Mouse (Mus musculus) ovary, adult 18-20 months (tissue): ENCODE results near the gene Epc2.

Experiments
- DNase-seq: peaks from one replicate; pipeline ENCODE4 v3.0.0; 2022; ENCODE audit warnings: low spot score, mixed read lengths

The Epc2 gene

DNA sequence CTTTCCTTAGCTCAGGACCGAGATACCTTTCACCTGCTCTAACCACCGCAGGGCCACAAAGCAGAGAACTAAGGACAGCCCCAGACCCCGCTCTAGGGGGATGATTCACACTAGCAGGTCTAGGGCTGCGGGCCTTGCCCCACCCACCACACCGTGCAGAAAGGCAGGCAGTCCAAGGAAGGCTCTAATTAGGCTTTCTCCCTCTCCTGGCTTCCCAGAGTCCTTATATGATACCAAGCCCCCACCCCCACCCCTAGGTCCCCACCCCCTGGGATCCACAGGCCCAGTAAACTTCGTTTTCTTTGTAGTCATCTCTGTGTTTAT lies 119.5 kb downstream of the Epc2 start:
- DNase-seq: no peak

DNA sequence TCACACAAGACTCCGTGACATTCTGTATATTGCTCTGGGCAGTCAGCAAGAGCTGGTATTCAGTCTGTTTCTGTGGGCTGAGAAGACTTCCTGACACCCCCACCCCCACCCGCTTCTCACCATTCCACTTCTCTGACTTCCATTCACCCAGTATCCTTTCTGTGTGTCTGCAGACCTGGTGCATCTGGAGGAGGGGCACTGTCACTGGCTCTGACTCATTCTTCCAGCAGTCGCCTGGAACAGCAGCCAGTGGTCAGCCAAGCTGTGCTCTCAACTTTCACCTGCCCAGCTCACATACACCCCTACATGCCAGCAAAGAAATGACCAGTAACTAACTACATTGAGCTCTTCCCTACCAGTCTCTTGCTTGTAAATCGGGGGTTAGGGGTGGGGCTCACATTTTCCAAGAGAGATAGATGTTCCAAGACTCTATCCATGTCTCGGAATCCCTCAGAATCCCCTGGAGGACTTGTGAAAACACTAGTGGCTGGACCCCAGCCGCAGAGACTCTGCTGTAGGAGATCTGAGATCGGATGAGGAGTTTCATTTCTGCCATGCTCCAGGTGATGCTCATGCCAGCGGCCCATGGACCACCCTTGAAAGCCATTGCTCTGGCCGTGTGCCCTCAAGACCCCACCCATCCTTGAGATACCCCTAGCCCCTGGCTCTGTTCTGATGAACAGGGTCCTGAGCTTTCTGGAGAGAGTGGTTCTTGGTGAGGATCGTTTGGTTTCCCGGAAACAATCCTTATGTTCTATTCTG lies 120.1 kb downstream of the Epc2 start:
- no peak for DNase-seq

DNA sequence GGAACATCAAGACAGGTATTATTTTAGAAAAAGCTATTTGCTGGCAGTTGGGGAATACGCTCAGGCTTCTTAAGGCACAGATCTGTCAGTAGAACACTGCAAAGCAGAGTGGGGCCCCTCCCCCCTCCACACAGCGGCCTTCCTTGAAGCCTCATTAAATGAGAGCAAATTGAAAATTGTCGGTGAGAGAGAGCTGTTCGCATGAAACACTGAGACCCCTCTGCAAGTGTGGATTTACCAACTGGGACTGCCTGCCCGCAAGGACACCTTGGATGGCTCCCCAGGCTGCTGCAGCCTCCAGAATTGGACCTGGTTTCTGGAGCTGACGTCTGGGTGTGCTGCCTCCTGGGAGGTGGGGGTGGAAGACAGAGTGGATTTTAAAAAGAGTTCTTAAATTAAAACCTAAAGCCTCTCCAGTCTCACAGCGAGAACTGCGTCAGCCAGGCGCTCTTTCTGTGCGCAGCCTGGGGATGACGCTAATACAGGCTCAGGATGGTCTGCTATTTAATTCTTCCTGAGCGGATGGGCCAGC lies 120.9 kb downstream of the Epc2 start:
- DNase-seq: no peak

DNA sequence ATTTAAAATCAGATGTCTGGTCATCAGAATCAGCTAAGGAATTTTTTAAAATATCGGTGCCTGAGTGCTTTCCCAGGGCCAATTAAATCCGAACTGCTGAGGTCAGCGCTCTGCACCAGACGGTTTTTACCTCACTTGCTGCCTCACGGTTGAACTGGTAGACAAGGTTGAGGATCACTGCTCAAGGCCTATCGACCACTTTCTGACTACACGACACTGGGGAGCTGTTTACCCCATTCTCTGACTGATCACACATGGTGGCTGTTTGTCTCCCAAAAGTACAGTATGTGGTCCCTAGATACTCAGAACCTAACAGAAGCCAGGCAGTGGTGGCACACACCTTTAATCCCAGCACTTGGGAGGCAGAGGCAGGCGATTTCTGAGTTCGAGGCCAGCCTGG lies 121.4 kb downstream of the Epc2 start:
- DNase-seq: no peak

DNA sequence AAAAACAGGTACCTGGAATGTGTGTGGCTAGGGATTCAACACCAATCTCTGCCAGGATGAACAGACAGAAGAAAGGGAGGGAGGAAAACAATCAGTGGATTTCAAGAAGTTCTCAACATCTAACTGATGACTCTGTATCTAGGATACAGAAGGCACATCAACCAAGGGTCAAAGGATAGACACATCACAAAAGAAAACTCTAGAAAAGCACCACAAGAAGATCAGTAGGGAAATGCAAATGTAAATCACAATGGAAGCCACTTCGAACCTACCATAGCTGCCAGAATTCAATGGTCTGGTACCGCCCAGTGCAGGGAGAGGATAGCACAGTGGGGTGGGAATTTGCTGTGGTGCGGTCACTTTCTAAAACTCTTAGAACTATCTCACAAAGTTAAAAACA lies 122.0 kb downstream of the Epc2 start:
- DNase-seq: no peak

DNA sequence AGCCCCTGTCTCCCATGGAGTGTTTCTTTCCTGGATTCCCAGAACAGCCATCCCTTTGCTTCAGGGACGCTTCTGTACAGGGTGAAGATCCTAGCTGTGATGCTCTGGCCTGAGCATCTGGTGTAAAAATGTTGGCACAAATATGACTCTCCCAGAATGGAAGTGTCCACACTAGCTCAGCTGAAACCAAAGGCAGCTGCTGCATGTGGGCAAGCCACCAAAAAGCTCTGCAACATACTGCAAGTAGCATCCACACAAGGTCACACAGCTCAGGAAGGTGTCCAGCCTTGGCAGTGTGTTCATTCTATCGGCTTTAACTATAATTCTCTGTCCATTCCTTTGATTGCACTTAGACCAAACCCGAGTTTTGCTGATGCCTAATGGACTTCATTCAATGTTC lies 129.3 kb downstream of the Epc2 start:
- DNase-seq: no peak

DNA sequence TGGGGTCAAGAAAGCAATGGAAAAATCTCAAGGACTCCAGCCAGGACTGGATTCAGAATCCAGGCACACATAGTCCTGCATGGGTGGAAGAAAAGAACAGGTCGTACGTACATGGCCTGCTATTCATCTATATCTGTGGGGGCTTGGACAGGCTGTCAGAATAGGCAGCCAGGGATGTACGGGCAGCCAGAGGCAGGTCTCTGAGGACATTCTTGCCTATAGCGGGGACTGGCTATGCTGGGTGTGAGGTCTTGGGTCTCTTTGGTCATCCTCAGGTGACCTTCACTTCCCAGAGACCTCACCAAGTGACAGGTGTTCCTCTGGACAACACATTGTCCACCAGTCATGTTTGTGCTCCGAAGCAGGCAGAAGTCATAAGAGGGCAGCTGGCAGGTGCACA lies 131.3 kb downstream of the Epc2 start:
- no peak for DNase-seq

DNA sequence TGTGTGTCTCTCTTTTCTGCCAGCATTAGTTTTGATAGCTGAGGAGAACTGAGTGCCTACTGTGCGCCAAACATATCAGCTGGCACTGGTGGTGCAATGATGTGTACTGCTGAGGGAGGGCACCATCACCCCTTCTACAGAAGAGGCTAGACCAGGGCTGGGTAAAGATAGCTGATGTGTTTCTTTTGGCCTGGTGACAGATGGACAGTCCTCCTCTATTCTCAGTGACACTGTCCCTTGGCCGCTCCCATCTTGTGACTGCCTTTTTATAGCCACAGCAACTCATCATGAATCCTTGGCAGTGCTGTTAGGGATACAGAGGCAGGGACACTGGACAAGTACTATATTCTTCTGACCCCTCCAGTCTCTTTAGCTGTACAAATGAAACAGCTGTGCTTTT lies 132.0 kb downstream of the Epc2 start:
- no peak for DNase-seq

DNA sequence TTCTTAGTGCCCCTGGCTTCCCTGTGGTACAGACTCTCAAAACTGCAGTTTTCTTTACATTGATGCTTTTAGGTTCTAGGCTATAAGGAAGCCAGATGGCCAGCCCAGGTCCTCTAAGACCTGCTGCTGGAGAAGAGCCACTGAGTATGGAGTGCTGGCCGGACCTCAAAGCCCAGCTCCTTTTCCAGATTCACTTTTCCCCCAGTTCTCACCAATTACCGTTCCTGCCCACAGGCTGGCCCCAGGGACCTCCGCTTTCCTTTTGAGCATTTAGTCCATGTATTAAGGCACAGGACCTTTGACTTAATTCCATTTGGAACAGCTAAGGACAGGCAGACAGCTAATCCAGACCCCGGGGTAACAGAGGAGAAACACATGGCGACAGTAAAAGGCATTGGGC lies 139.2 kb downstream of the Epc2 start:
- DNase-seq: no peak

DNA sequence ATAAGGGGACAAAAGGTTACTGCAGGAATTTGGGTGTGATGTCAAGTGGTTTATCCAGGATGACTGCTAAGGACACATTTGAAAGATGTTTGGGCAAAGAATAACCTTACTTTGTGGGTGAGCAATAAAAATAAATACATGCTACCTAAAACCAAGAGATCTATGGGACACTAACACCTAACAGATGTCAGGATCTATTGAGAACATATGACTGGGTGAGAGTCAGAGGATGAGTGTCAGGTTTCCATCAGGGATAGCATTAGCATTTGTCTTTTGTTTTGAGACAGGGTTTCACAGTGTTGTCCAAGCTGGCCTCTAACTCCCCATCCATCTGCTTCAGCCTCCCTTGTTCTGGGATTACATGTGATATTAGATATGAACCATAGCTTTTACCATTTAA lies 141.6 kb downstream of the Epc2 start:
- no peak for DNase-seq

DNA sequence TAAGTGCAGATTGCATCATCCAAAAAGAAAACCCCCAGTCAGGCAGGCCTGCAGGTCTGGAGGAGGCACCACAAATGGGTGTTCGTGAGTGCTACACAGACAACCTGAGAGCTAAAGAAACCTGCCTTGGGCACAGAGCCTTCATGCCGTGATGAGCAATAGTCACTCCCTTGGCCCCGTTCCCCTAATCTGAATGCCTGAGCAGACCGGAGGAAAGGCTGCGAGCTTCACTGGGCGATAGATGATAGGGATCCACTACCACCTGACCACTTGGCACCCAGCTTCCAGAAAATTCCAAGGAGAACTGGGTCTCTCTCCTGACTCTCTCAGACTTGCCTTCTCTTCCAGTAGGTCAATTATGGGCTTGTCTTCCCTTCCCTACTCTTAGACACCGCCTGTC lies 143.6 kb downstream of the Epc2 start:
- no peak for DNase-seq

DNA sequence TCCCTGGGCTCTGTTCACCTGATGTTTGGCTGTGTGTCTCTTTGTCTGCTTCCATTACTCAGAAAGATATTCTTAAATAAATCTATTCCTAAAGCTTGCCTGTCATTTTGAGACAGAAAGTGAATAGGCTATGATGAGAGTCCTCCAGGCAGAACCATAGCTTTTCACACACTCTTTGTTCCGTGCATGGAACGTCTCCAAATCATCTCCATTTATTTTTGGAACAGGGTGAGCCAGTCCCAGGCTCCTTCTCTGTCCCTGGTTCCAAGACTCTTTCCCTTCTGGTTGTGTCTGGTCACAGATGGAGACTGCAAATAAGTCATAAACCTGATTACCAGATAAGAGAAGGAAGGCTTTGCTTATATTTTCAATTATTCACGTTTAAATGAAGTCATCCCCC lies 145.0 kb downstream of the Epc2 start:
- no peak for DNase-seq

DNA sequence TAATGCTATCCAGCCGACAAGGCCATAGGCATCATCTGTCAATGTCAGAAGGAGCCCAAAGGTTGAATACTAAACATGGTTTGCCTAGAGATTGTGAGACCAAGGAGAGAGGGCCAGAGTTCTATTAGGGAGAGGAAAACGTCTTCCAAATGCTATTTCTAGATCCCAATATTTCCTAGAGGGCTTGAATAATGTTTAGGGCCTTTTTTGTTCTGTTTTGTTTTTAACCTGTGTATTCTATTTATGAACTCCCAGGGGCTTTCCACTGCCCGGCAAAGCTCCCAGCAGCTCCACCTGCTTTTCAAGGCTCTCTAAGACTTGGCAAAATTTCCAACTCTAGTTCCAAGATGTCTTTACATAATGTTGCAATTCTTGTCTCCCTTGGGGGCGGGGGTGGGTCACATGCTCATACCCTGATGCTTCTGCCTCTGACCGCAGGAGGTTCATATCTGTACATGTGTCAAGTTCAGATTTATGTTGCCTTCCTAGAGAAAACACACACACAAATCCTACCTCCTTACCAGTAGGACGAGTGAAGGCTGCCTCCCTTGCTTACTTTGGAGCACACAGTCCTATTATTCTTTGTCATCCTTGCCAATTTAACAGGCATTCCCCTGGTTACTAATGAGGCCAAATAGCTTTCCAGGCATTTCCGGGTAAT lies 148.9 kb downstream of the Epc2 start:
- no peak for DNase-seq
